Mouse (Mus musculus) layer of hippocampus, postnatal 25 days (tissue): ENCODE data around the gene Atg5. TPM values are rescaled to one million over a fixed set of nuclear protein-coding genes. Genes with fewer than 3 reads are reported as not detected.
A peak's percentile ranks its signal among the peaks of the same experiment; 100 is the strongest.
"Not testable (repeated sequence)": the region's sequence is repeated elsewhere in the genome, so short reads cannot be mapped to it uniquely, and the experiment has no call there.

Experiments
- DNase-seq, 2 experiments: peaks; one replicate each; pipeline ENCODE4 v3.0.0; 2022; ENCODE audit warnings: mixed read lengths in 2 of 2, low spot score in 1 of 2; ENCODE audit errors: extremely low spot score in 1 of 2
- total RNA-seq, 2 experiments: library from RNA; stranded (reverse); gene quantifications; 2 replicates each; pipeline ENCODE4 v1.2.3; 2021

The Atg5 gene
- total RNA-seq, 2 experiments from 2014 or later = 20.9 to 22.6 TPM

GRCm38 (mm10) chr10:44309250-44309649, 41.1 kb downstream of the Atg5 start:
- no peak for DNase-seq

- no peak for DNase-seq
Observed at GRCm38 (mm10) chr10:44315276-44315675, 47.1 kb downstream of the Atg5 start.

- no peak for DNase-seq
Observed at GRCm38 (mm10) chr10:44316280-44317270, 48.4 kb downstream of the Atg5 start.

GRCm38 (mm10) chr10:44322166-44322565, 54.0 kb downstream of the Atg5 start:
- no peak for DNase-seq

- no peak for DNase-seq
Observed at GRCm38 (mm10) chr10:44323070-44323775, 55.1 kb downstream of the Atg5 start.

- no peak for DNase-seq
Observed at GRCm38 (mm10) chr10:44323836-44324235, 55.7 kb downstream of the Atg5 start.

GRCm38 (mm10) chr10:44325551-44326500, 57.7 kb downstream of the Atg5 start:
- no peak for DNase-seq

GRCm38 (mm10) chr10:44327057-44327456, 58.9 kb downstream of the Atg5 start:
- no peak for DNase-seq

GRCm38 (mm10) chr10:44328347-44328746, 60.2 kb downstream of the Atg5 start:
- peak in 1 of 2 experiments; percentile 79 for DNase-seq

- no peak for DNase-seq
Observed at GRCm38 (mm10) chr10:44330717-44331116, 62.6 kb downstream of the Atg5 start.

- no peak for DNase-seq
Observed at GRCm38 (mm10) chr10:44331469-44331868, 63.3 kb downstream of the Atg5 start.

- DNase-seq = not testable (repeated sequence)
Observed at GRCm38 (mm10) chr10:44332656-44333055, 64.5 kb downstream of the Atg5 start.

GRCm38 (mm10) chr10:44336641-44337382, 68.7 kb downstream of the Atg5 start:
- not testable (repeated sequence) for DNase-seq

- DNase-seq = no peak
Observed at GRCm38 (mm10) chr10:44338571-44338970, 70.4 kb downstream of the Atg5 start.

- DNase-seq = no peak
Observed at GRCm38 (mm10) chr10:44339326-44339725, 71.2 kb downstream of the Atg5 start.

- DNase-seq = no peak
Observed at GRCm38 (mm10) chr10:44340928-44341327, 72.8 kb downstream of the Atg5 start.

GRCm38 (mm10) chr10:44341826-44342521, 73.8 kb downstream of the Atg5 start:
- no peak for DNase-seq

GRCm38 (mm10) chr10:44343351-44343750, 75.2 kb downstream of the Atg5 start:
- no peak for DNase-seq
